ENCODE assay signal across 17 mouse cellular contexts in the genomic region with DNA sequence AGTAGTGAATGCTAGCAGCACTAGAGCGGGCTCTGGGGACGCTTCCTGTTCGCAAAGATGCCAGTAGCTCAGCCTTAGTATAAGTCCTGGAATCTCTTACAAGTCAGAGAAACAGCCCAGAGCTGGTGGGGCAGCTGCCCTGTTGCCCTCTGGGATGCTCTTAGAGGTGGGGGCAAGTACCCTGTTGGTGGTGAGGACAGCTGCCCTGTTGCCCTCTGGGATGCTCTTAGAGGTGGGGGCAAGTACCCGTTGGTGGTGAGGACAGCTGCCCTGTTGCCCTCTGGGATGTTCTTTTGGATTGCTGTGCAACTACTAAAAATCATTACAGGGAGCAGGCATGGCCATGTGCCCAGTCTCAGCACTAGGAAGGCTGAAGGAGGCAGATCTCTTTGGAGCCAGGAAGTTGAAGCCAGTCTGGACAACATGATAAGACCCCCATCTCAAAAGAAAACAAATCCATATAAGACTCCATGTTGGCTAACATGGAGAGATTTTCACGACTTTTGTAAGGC.
"Had no signal": no experiment of that assay in that cellular context is flagged by ENCODE, and none has a peak within 500 bp of the region (broad histone marks: within the 10 kb centered on the region; RNA-seq: fewer than 3 reads in every experiment).

No protein-coding gene starts in this region.

- H3K9me3 ChIP-seq: lung, embryonic 15.5 days; megakaryocyte, embryonic 14.5 days; midbrain, embryonic 13.5 days; midbrain, embryonic 15.5 days; neural tube, embryonic 12.5 days; stomach, embryonic 15.5 days had no signal

- H3K4me1 ChIP-seq: lung, embryonic 15.5 days; midbrain, embryonic 15.5 days; stomach, embryonic 15.5 days had no signal

- H3K27me3 ChIP-seq: lung, embryonic 15.5 days; midbrain, embryonic 13.5 days; midbrain, embryonic 15.5 days; neural tube, embryonic 12.5 days; stomach, embryonic 15.5 days had no signal

- H3K27ac ChIP-seq: lung, embryonic 15.5 days; macrophage; midbrain, embryonic 13.5 days; midbrain, embryonic 15.5 days; neural tube, embryonic 12.5 days; stomach, embryonic 15.5 days; stomach, postnatal 0 days had no signal

- H3K4me2 ChIP-seq: lung, embryonic 15.5 days; midbrain, embryonic 11.5 days; midbrain, embryonic 13.5 days; midbrain, embryonic 15.5 days; neural tube, embryonic 12.5 days; stomach, embryonic 15.5 days had no signal

- DNase-seq: lung, adult 2 months; lung, postnatal 14 days; lung, postnatal 36 days; right cerebral cortex, postnatal 14 days; thymus, adult 2 months; thymus, postnatal 25 days; thymus, postnatal 4 days had no signal

- ATAC-seq: lung, postnatal 0 days; midbrain, embryonic 13.5 days; midbrain, embryonic 15.5 days had no signal

- H3K9ac ChIP-seq: lung, embryonic 15.5 days; midbrain, embryonic 13.5 days; midbrain, embryonic 15.5 days; neural tube, embryonic 12.5 days; stomach, embryonic 15.5 days had no signal

- H3K36me3 ChIP-seq: lung, embryonic 15.5 days; midbrain, embryonic 13.5 days; midbrain, embryonic 15.5 days; neural tube, embryonic 12.5 days; stomach, embryonic 15.5 days had no signal

- H3K4me3 ChIP-seq: lung, embryonic 15.5 days; megakaryocyte, embryonic 14.5 days; midbrain, embryonic 13.5 days; midbrain, embryonic 15.5 days; neural tube, embryonic 12.5 days; stomach, embryonic 15.5 days had no signal
